Mouse (Mus musculus) liver, embryonic 14.5 days (tissue): ENCODE data around the gene Slc12a9. TPM values are rescaled to one million over a fixed set of nuclear protein-coding genes. Genes with fewer than 3 reads are reported as not detected.
A peak's percentile ranks its signal among the peaks of the same experiment; 100 is the strongest.

Experiments used
- ATAC-seq: fragments of 200-750 bp; cut with Nextera tagmentation; 2 replicates; pipeline ENCODE4 v1.8.0; 2017; ENCODE audit warnings: moderate number of reproducible peaks, mild to moderate bottlenecking, moderate library complexity; ENCODE audit not compliant: insufficient read depth
- DNase-seq, 3 experiments: peaks; one replicate each; pipeline ENCODE4 v3.0.0-alpha.2; 2012 to 2013; ENCODE audit warnings: low read depth in 3 of 3, low spot score in 3 of 3
- H3K27ac ChIP-seq: fragments of 300-500 bp; sonication (generic); 2 replicates; pipeline ENCODE4 v1.5.1; 2014; ENCODE audit warnings: moderate library complexity, mild to moderate bottlenecking, control low read depth, inconsistent platforms
- H3K27me3 ChIP-seq: fragments of 300-500 bp; sonication (generic); 2 replicates; pipeline ENCODE4 v1.6.1; 2014; ENCODE audit warnings: mild to moderate bottlenecking, low read length, moderate library complexity; ENCODE audit not compliant: control insufficient read depth, insufficient read depth
- H3K36me3 ChIP-seq: fragments of 300-500 bp; sonication (generic); replicated peaks from 2 replicates; pipeline ENCODE4 v1.6.1; 2014; ENCODE audit warnings: low read depth; ENCODE audit not compliant: control insufficient read depth, insufficient read depth
- H3K4me1 ChIP-seq, 2 experiments: fragments of 200-500 bp in 1 of 2; fragments of 300-500 bp in 1 of 2; sonication (generic) in 1 of 2; replicated peaks; 2 replicates each; pipeline ENCODE4 v1.6.1; 2012 to 2014; ENCODE audit warnings: antibody characterized with exemption in 1 of 2, inconsistent platforms in 1 of 2, low read length in 1 of 2; ENCODE audit not compliant: control insufficient read depth in 2 of 2, insufficient read depth in 2 of 2
- H3K4me2 ChIP-seq: fragments of 300-500 bp; sonication (generic); 2 replicates; pipeline ENCODE4 v1.6.1; 2014; ENCODE audit warnings: low read depth, mild to moderate bottlenecking, control low read depth, moderate library complexity
- H3K4me3 ChIP-seq, 2 experiments: fragments of 200-500 bp in 1 of 2; fragments of 300-500 bp in 1 of 2; sonication (generic) in 1 of 2; 2 replicates each; pipeline ENCODE4 v1.5.1; 2012 to 2014; ENCODE audit warnings: low read depth in 2 of 2, low read length in 2 of 2, mild to moderate bottlenecking in 2 of 2, control low read depth in 1 of 2, inconsistent platforms in 1 of 2, moderate library complexity in 1 of 2; ENCODE audit not compliant: insufficient read depth in 1 of 2
- H3K9ac ChIP-seq: fragments of 300-500 bp; sonication (generic); replicated peaks from 2 replicates; pipeline ENCODE4 v1.6.1; 2014; ENCODE audit warnings: mild to moderate bottlenecking, control low read depth, moderate library complexity
- H3K9me3 ChIP-seq: fragments of 300-500 bp; sonication (generic); 2 replicates; pipeline ENCODE4 v1.6.1; 2016; ENCODE audit warnings: low read length, mixed read lengths; ENCODE audit not compliant: control insufficient read depth
- CTCF ChIP-seq: IDR thresholded peaks from 2 replicates; pipeline ENCODE4 v1.5.1; 2016; ENCODE audit warnings: antibody characterized with exemption, low read depth, control low read depth
- EP300 ChIP-seq: IDR thresholded peaks from 2 replicates; pipeline ENCODE4 v1.6.1; 2016; ENCODE audit warnings: antibody characterized with exemption, low read depth
- WGBS: fragments of 180-500 bp; shearing (Covaris S2); extraction: QIAGEN DNeasy Blood & Tissue Kit; methylation state at CpG from one replicate; pipeline ENCODE4 v1.1.7; 2014; ENCODE audit not compliant: insufficient replicate concordance; 5-methylcytosine and 5-hydroxymethylcytosine counted together
- polyA plus RNA-seq, 2 experiments: library from polyadenylated mRNA; depleted of rRNA in 1 of 2; stranded (reverse) in 1 of 2; unstranded in 1 of 2; fragments of >200 nt; fragmentation: Nextera tagmentation in 1 of 2; extraction: Ambion mirVana in 1 of 2; gene quantifications; 2 replicates each; pipeline versions ENCODE4 v1.2.1 to v1.2.3; 2012 to 2014

Gene Slc12a9
- polyA plus RNA-seq, 2 experiments, result 1.2 to 2.2 TPM

DNA sequence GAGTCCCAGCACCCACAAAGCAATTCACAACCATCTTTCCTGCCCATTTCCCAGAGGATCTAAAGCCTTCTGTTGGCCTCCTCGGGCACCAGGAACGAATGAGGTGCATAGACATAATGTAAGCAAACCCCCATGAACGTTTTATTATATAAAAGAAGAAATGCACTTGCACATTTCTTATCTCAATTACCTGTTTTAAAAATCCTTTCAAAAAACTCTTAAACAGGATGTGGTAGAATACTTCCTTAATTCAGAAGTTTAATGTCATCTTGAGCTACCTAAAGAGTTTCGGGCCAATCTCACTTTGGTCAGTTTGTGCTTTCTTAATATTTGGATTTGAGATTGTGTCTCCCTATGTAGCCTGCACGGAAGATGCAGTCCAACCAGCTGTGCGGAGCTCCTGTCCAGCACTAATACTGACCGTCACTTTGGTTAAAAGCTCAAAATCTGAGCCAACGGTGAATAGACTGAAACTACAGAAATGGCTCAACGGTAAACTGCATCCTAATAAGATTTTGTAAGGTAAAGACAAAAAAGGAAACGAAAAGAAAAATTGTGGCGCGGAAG, 26.9 kb downstream of the Slc12a9 start:
- H3K4me1 ChIP-seq, result peaks cover 22 to 32% of the 10 kb centered on the region in 2 experiments
- DNase-seq, result no peak
- TF ChIP-seq EP300 (no peak), CTCF (no peak)
- peak overlapping the region; percentile 94 to 96 for H3K4me3 ChIP-seq
- H3K4me2 ChIP-seq, result peak overlapping the region; percentile 86
- 6% methylated on average over 12 of the region's 12 CpGs for WGBS
- no peak for ATAC-seq
- peak overlapping the region; percentile 99 for H3K9ac ChIP-seq
- H3K9me3 ChIP-seq, result no peaks in the 10 kb centered on the region
- H3K27me3 ChIP-seq, result no peaks in the 10 kb centered on the region
- peaks cover 45% of the 10 kb centered on the region for H3K36me3 ChIP-seq
- peak overlapping the region; percentile 84 for H3K27ac ChIP-seq

- H3K27ac ChIP-seq, result peak overlapping the region; percentile 41
- DNase-seq (no peak), ATAC-seq (no peak)
- 35% methylated on average over 3 of the region's 3 CpGs for WGBS
- H3K9ac ChIP-seq, result peak overlapping the region; percentile 99
- H3K9me3 ChIP-seq, result no peaks in the 10 kb centered on the region
- H3K36me3 ChIP-seq, result peaks cover 52% of the 10 kb centered on the region
- H3K27me3 ChIP-seq, result no peaks in the 10 kb centered on the region
- H3K4me2 ChIP-seq, result peak overlapping the region; percentile 86
- TF ChIP-seq CTCF (no peak), EP300 (no peak)
- peak overlapping the region; percentile 47 to 96 for H3K4me3 ChIP-seq
- H3K4me1 ChIP-seq, result peaks cover 22 to 32% of the 10 kb centered on the region in 2 experiments
These were observed 27.6 kb downstream of the Slc12a9 start for GRCm38 (mm10) chr5:137305822-137306221.

GRCm38 (mm10) chr5:137304816-137305215, 28.6 kb downstream of the Slc12a9 start:
- H3K9me3 ChIP-seq, result no peaks in the 10 kb centered on the region
- 76% methylated on average over 4 of the region's 4 CpGs for WGBS
- peak overlapping the region; percentile 99 for H3K9ac ChIP-seq
- no peak for ATAC-seq
- no peak overlapping the region for H3K27ac ChIP-seq
- H3K36me3 ChIP-seq, result peaks cover 62% of the 10 kb centered on the region
- H3K27me3 ChIP-seq, result no peaks in the 10 kb centered on the region
- H3K4me1 ChIP-seq, result peaks cover 22 to 32% of the 10 kb centered on the region in 2 experiments
- peak overlapping the region; percentile 86 for H3K4me2 ChIP-seq
- DNase-seq, result no peak
- peak overlapping the region; percentile 26 to 96 for H3K4me3 ChIP-seq
- TF ChIP-seq EP300 (no peak), CTCF (no peak)

DNA sequence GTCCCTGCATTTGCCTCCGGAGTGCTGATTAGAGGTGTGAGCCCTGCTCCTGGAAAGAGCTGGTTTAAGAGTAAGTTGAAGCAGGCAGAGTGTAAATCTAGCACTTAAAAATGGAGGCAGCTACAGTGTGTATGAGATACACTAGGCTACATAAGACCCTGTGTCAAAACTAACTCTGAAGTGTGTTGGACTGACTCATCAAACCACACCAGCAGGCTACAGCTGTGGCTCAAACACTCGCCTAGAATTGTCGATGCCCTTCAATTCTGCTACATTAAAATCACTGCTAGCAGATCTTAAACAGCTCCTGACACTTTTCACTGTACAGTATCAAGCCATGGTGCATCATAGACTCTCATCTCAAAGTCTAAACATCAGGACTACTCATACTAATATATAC, 29.2 kb downstream of the Slc12a9 start:
- Histone ChIP-seq H3K4me3 (no peak overlapping the region; a peak in 1 of 4 replicates), H3K4me2 (peak overlapping the region; percentile 86), H3K9ac (peak overlapping the region; percentile 28; the same call in 1 of the 2 replicates), H3K27me3 (no peaks in the 10 kb centered on the region), H3K27ac (no peak overlapping the region), H3K4me1 (peaks cover 22 to 32% of the 10 kb centered on the region in 2 experiments), H3K36me3 (peaks cover 66% of the 10 kb centered on the region), H3K9me3 (no peaks in the 10 kb centered on the region)
- DNase-seq (no peak), ATAC-seq (no peak)
- TF ChIP-seq EP300 (no peak), CTCF (no peak)
- 67% methylated on average over 3 of the region's 3 CpGs for WGBS

GRCm38 (mm10) chr5:137303609-137304008, 29.8 kb downstream of the Slc12a9 start:
- DNase-seq, result no peak
- no peaks in the 10 kb centered on the region for H3K27me3 ChIP-seq
- H3K4me1 ChIP-seq, result peaks cover 22 to 32% of the 10 kb centered on the region in 2 experiments
- H3K4me3 ChIP-seq, result no peak overlapping the region
- 20% methylated on average over 4 of the region's 4 CpGs for WGBS
- H3K27ac ChIP-seq, result no peak overlapping the region
- peak overlapping the region; percentile 20; the same call in 1 of the 2 replicates for H3K9ac ChIP-seq
- no peak for TF ChIP-seq EP300
- TF ChIP-seq CTCF, result no peak
- no peak overlapping the region; the same call in 1 of the 2 replicates for H3K4me2 ChIP-seq
- no peaks in the 10 kb centered on the region for H3K9me3 ChIP-seq
- H3K36me3 ChIP-seq, result peaks cover 69% of the 10 kb centered on the region
- no peak for ATAC-seq
